Mouse (Mus musculus) limb, embryonic 11.5 days (tissue): Measurements from ENCODE around the gene Gnrhr. TPM values are rescaled to one million over a fixed set of nuclear protein-coding genes. Genes with fewer than 3 reads are reported as not detected.

Experiments used
- ATAC-seq: fragments of 200-750 bp; cut with Nextera tagmentation; 2 replicates; pipeline ENCODE4 v1.8.0; 2017; ENCODE audit warnings: low read depth; ENCODE audit not compliant: insufficient number of reproducible peaks, low FRiP score, low TSS enrichment
- DNase-seq: peaks from one replicate; pipeline ENCODE4 v3.0.0-alpha.2; 2015; ENCODE audit warnings: low spot score
- H3K27ac ChIP-seq: fragments of 300-500 bp; sonication (generic); replicated peaks from 2 replicates; pipeline ENCODE4 v1.5.1; 2014; ENCODE audit warnings: low read depth, mild to moderate bottlenecking, low read length
- H3K27me3 ChIP-seq: fragments of 300-500 bp; sonication (generic); 2 replicates; pipeline ENCODE4 v1.6.1; 2014; ENCODE audit warnings: mild to moderate bottlenecking, low read length, mixed read lengths; ENCODE audit not compliant: control insufficient read depth, insufficient read depth
- H3K36me3 ChIP-seq: fragments of 300-500 bp; sonication (generic); 2 replicates; pipeline ENCODE4 v1.6.1; 2014; ENCODE audit warnings: mild to moderate bottlenecking, low read length, moderate library complexity, mixed read lengths; ENCODE audit not compliant: control insufficient read depth, insufficient read depth
- H3K4me1 ChIP-seq: fragments of 300-500 bp; sonication (generic); 2 replicates; pipeline ENCODE4 v1.6.1; 2014; ENCODE audit warnings: low read length, mixed read lengths; ENCODE audit not compliant: control insufficient read depth, insufficient read depth
- H3K4me2 ChIP-seq: fragments of 300-500 bp; sonication (generic); 2 replicates; pipeline ENCODE4 v1.6.1; 2014; ENCODE audit warnings: low read depth, mild to moderate bottlenecking, moderate library complexity; ENCODE audit not compliant: severe bottlenecking
- H3K4me3 ChIP-seq: fragments of 300-500 bp; sonication (generic); 2 replicates; pipeline ENCODE4 v1.5.1; 2014; ENCODE audit warnings: low read depth, low read length
- H3K9ac ChIP-seq: fragments of 300-500 bp; sonication (generic); 2 replicates; pipeline ENCODE4 v1.6.1; 2014; ENCODE audit warnings: mild to moderate bottlenecking, low read length
- H3K9me3 ChIP-seq: fragments of 300-500 bp; sonication (generic); 2 replicates; pipeline ENCODE4 v1.6.1; 2016; ENCODE audit warnings: low read length; ENCODE audit not compliant: control insufficient read depth
- WGBS: fragments of 180-500 bp; shearing (Covaris S2); extraction: QIAGEN DNeasy Blood & Tissue Kit; methylation state at CpG from one replicate; pipeline ENCODE4 v1.1.7; 2014; 5-methylcytosine and 5-hydroxymethylcytosine counted together
- polyA plus RNA-seq: library from polyadenylated mRNA; unstranded; fragments of >200 nt; fragmentation: Nextera tagmentation; extraction: Ambion mirVana; gene quantifications from 2 replicates; pipeline ENCODE4 v1.2.1, GENCODE M21; 2014

The Gnrhr gene
- polyA plus RNA-seq: not detected in 2 replicates

GRCm38 (mm10) chr5:86197801-86198200, at the start of gene Gnrhr:
Gene Gnrhr (minus strand): TSS chr5:86197901.
- H3K27ac ChIP-seq: no peak within 1 kb of the TSS
- no peak for DNase-seq
- H3K4me1 ChIP-seq: no peaks in the 10 kb centered on the region
- no peaks in the 10 kb centered on the region for H3K36me3 ChIP-seq
- H3K9me3 ChIP-seq: no peaks in the 10 kb centered on the region
- no peaks in the 10 kb centered on the region for H3K27me3 ChIP-seq
- ATAC-seq: no peak
- no peak within 1 kb of the TSS for H3K9ac ChIP-seq
- H3K4me3 ChIP-seq: no peak within 1 kb of the TSS
- WGBS: 91% methylated on average over 10 of the region's 10 CpGs
- no peak within 1 kb of the TSS for H3K4me2 ChIP-seq

DNA sequence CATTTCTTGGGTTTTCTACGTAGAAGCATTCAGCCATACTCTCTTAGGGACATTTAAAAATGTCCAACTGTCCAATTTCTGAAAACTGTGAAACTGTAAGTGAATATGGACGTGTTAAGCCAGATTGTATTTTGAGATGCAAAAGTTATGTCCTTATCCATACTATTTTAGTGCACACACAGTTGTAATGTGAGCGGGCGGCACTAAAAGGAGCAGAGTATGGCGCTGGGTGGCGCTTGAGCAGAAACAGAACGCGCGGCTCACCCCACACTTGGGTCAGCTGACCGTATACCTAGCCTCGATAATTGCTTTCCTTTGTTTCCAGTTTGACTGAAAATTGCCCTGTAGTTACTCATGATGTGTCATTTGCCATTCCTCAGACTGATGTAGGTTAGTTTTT, 48.9 kb upstream of the Gnrhr start:
- DNase-seq (no peak), ATAC-seq (no peak)
- H3K27me3 ChIP-seq: no peaks in the 10 kb centered on the region
- H3K4me1 ChIP-seq: no peaks in the 10 kb centered on the region
- 93% methylated on average over 11 of the region's 11 CpGs for WGBS
- no peaks in the 10 kb centered on the region for H3K9me3 ChIP-seq
- H3K9ac ChIP-seq: no peak overlapping the region
- H3K27ac ChIP-seq: no peak overlapping the region
- H3K4me3 ChIP-seq: no peak overlapping the region
- no peaks in the 10 kb centered on the region for H3K36me3 ChIP-seq
- H3K4me2 ChIP-seq: no peak overlapping the region

DNA sequence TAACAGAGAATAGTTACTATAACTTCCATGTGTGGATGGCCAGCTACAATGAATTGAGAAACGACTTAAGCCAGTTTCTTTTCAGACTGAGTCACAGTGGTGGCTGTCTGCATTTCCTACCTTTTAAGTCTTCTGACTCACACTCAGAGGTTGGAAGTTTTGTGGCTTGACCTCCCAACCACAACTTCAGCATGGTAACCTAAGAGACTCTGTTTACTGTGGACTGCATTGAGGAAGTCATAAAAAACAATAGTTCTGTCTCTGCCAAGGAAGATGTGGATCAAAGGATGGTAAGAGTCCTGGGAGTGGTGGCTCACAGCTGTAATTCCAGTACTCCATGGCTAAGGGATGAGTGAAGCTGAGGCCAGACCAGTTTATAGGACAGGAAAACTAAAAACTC, 47.2 kb upstream of the Gnrhr start:
- Histone ChIP-seq H3K9ac (no peak overlapping the region), H3K9me3 (no peaks in the 10 kb centered on the region), H3K27ac (no peak overlapping the region), H3K4me3 (no peak overlapping the region), H3K27me3 (no peaks in the 10 kb centered on the region), H3K4me1 (no peaks in the 10 kb centered on the region), H3K36me3 (no peaks in the 10 kb centered on the region), H3K4me2 (no peak overlapping the region)
- WGBS: 49% methylated on average over 1 of the region's 1 CpGs
- DNase-seq (no peak), ATAC-seq (no peak)

DNA sequence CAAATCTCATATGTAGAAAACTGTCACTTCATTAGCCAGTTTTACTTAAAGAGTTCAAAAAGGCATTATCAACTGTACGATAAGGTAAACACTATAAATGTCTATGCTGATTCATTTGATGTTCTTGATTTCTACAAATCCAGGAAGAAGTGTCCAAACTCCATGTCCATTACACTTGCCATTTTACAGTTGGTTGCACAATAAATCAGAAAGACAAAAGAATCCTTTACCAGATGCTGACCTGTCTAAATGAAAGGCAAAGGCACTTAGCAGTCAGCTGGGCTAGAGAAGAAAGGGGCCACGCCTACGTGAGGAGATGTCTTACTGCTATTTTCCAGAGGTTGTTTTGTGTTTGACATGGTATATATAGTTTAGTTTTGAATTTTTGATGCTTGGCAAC, 46.6 kb upstream of the Gnrhr start:
- Histone ChIP-seq H3K4me3 (no peak overlapping the region), H3K27me3 (no peaks in the 10 kb centered on the region), H3K4me2 (no peak overlapping the region), H3K4me1 (no peaks in the 10 kb centered on the region), H3K36me3 (no peaks in the 10 kb centered on the region), H3K27ac (no peak overlapping the region), H3K9ac (no peak overlapping the region), H3K9me3 (no peaks in the 10 kb centered on the region)
- 84% methylated on average over 3 of the region's 3 CpGs for WGBS
- DNase-seq: no peak
- ATAC-seq: no peak

DNA sequence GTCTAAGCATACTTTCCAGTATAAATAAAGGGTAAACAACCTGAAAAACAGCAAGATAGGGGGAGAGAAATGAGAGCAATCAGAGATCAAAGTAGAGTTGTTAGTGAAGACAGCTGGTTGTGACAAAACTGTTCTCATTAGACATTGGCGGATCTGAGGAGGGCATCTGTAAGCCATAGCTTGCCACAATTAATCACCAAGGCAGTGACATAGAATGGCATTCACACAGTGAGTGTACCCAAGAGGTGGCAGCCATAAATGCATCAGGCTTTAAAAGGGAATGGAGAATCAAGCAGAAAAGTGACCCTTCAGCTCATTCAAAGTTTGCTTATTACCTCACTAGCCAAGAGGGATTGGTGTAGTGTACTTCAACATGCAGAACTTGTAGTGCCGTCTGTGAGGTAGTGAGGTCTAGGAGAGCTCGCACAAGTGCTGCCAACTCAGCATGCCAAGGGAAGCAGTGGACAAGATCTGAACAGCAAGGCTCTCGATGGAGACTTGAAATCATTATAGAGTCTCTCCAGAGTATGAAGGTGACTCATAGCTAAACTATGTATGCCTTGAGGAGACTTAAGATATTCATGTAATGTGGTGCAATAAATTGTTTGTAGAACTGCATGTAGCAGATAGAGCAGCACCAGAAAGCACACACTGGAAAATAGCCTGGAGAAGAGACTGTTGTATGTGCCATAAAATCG, 29.6 kb upstream of the Gnrhr start:
- Histone ChIP-seq H3K4me2 (no peak overlapping the region), H3K36me3 (no peaks in the 10 kb centered on the region), H3K4me1 (no peaks in the 10 kb centered on the region), H3K9me3 (no peaks in the 10 kb centered on the region), H3K27me3 (no peaks in the 10 kb centered on the region), H3K4me3 (no peak overlapping the region), H3K27ac (no peak overlapping the region), H3K9ac (no peak overlapping the region)
- ATAC-seq (no peak), DNase-seq (no peak)
- WGBS: 77% methylated on average over 5 of the region's 5 CpGs

GRCm38 (mm10) chr5:86191356-86191755, 6.3 kb downstream of the Gnrhr start:
- Histone ChIP-seq H3K27ac (no peak overlapping the region), H3K4me3 (no peak overlapping the region), H3K36me3 (no peaks in the 10 kb centered on the region), H3K9ac (no peak overlapping the region), H3K4me1 (no peaks in the 10 kb centered on the region), H3K9me3 (no peaks in the 10 kb centered on the region), H3K4me2 (no peak overlapping the region), H3K27me3 (no peaks in the 10 kb centered on the region)
- ATAC-seq (no peak), DNase-seq (no peak)
- WGBS: 23% methylated on average over 4 of the region's 4 CpGs

DNA sequence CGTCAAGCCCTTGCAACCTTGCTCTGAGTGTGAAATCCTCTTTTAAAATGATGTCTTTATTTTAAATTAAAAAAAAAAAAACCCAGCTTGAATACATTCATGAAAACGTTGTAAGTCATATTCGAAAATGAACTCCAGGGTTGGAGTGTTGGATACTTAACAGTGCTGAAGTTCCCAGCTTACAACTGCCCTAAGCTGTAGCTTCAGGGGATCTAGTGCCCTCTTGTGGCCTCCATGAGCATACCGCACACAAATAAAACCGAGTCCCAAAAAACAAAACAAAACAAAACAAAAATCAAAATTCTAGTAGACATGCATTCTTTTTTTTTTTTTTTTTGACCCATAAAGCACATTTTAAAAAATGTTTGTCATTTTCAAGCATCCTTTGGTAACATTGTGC, 6.9 kb downstream of the Gnrhr start:
- H3K27me3 ChIP-seq: no peaks in the 10 kb centered on the region
- no peaks in the 10 kb centered on the region for H3K4me1 ChIP-seq
- ATAC-seq (no peak), DNase-seq (no peak)
- no peak overlapping the region for H3K9ac ChIP-seq
- WGBS: 24% methylated on average over 5 of the region's 5 CpGs
- H3K9me3 ChIP-seq: no peaks in the 10 kb centered on the region
- H3K27ac ChIP-seq: no peak overlapping the region
- H3K4me2 ChIP-seq: no peak overlapping the region
- no peak overlapping the region for H3K4me3 ChIP-seq
- no peaks in the 10 kb centered on the region for H3K36me3 ChIP-seq

DNA sequence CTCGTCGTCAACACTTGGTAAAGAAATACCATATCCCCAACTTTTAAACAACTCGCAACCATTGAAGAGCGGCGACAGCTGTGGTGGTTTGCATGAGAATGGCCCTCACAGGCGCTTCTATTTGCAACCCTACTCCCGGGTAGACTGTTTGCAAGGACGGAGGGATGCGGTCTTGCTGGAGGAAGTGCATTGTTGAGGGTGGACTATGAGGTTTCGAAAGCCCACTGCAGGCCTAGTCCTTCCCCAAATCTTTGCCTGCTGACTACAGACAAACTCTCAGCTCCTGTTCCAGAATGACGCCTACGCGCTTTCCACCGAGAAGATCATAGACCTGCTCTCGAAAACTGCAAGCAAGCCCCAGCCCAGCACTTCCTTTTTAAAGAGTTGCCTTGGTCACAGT, 7.4 kb downstream of the Gnrhr start:
- Histone ChIP-seq H3K27ac (no peak overlapping the region), H3K36me3 (no peaks in the 10 kb centered on the region), H3K9ac (no peak overlapping the region), H3K27me3 (no peaks in the 10 kb centered on the region), H3K4me3 (no peak overlapping the region), H3K4me2 (no peak overlapping the region), H3K9me3 (no peaks in the 10 kb centered on the region), H3K4me1 (no peaks in the 10 kb centered on the region)
- ATAC-seq: no peak
- DNase-seq: no peak
- WGBS: 50% methylated on average over 15 of the region's 15 CpGs

- WGBS: 82% methylated on average over 6 of the region's 6 CpGs
Measured at GRCm38 (mm10) chr5:86187441-86187840, 10.3 kb downstream of the Gnrhr start.

More at GRCm38 (mm10) chr5:86187441-86187840, 10.3 kb downstream of the Gnrhr start:
- H3K4me3 ChIP-seq: no peak overlapping the region
- H3K27me3 ChIP-seq: no peaks in the 10 kb centered on the region
- no peaks in the 10 kb centered on the region for H3K9me3 ChIP-seq
- no peak overlapping the region for H3K9ac ChIP-seq
- no peak for ATAC-seq
- no peaks in the 10 kb centered on the region for H3K36me3 ChIP-seq
- H3K4me2 ChIP-seq: no peak overlapping the region
- H3K4me1 ChIP-seq: no peaks in the 10 kb centered on the region
- no peak for DNase-seq
- no peak overlapping the region for H3K27ac ChIP-seq
